Mouse (Mus musculus): ENCODE data around the gene Gm10337. TPM values are rescaled to one million over a fixed set of nuclear protein-coding genes. Genes with fewer than 3 reads are reported as not detected.

Gene Gm10337
- total and polyA plus RNA-seq, 3 experiments = not detected

GRCm38 (mm10) chr15:102485853-102486252 lies 17.7 kb upstream of the Gm10337 start:
- Histone ChIP-seq H3K4me2 (ENCODE audit: insufficient read depth, low read depth, poor library complexity, severe bottlenecking) (no peak overlapping the region), H3K36me3 (replicated peaks in 1 of 2; ENCODE audit: control insufficient read depth in 1 of 2, insufficient read depth in 1 of 2, low read length in 1 of 2) (peaks cover 65 to 99% of the 10 kb centered on the region in 2 experiments), H3K27me3 (replicated peaks) (no peaks in the 10 kb centered on the region), H3K79me2 (replicated peaks; ENCODE audit: control insufficient read depth, extremely low read depth, insufficient read depth, poor library complexity, severe bottlenecking) (peaks cover 46% of the 10 kb centered on the region), H3K4me1 (ENCODE audit: control insufficient read depth in 1 of 2, insufficient read depth in 2 of 2) (peaks cover 0 to 9% of the 10 kb centered on the region in 2 experiments; a peak in 2 of 4 replicates), H3K9me3 (replicated peaks; ENCODE audit: low read length) (no peaks in the 10 kb centered on the region), H3K4me3 (replicated peaks in 1 of 3; ENCODE audit: low read depth in 2 of 3, low read length in 2 of 3, poor library complexity in 1 of 3) (no peak overlapping the region), H3K27ac (ENCODE audit: insufficient read depth, low read depth) (no peak overlapping the region), H3K9ac (ENCODE audit: insufficient read depth, low read depth) (no peak overlapping the region)
- no peak for DNase-seq (ENCODE audit: extremely low read depth)
- TF ChIP-seq NELFE (IDR thresholded peaks at IDR 0.05; ENCODE audit: low read depth, low read length) (no peak), IRF4 (IDR thresholded peaks at IDR 0.05; ENCODE audit: low read depth, low read length) (no peak), ZKSCAN1 (IDR thresholded peaks at IDR 0.05; ENCODE audit: borderline replicate concordance, low read depth, low read length) (no peak), EP300 (IDR thresholded peaks at IDR 0.05; ENCODE audit: low read length) (no peak), NRF1 (IDR thresholded peaks at IDR 0.05; ENCODE audit: low read depth, low read length) (no peak), CTCF (conservative IDR thresholded peaks at IDR 0.05 in 1 of 2, IDR thresholded peaks at IDR 0.05 in 1 of 2; ENCODE audit: low read depth in 2 of 2, low read length in 2 of 2) (no peak), MXI1 (IDR thresholded peaks at IDR 0.05; ENCODE audit: low read depth, low read length) (no peak), GABPA (IDR thresholded peaks at IDR 0.05; ENCODE audit: insufficient replicate concordance, low read depth, low read length) (no peak), ZNF384 (IDR thresholded peaks at IDR 0.05; ENCODE audit: low read depth, low read length) (no peak), ZMIZ1 (IDR thresholded peaks at IDR 0.05; ENCODE audit: low read depth, low read length) (no peak), RCOR1 (conservative IDR thresholded peaks at IDR 0.05; ENCODE audit: low read depth, low read length) (no peak), CHD1 (IDR thresholded peaks at IDR 0.05; ENCODE audit: low read depth, low read length) (no peak), MAFK (IDR thresholded peaks at IDR 0.05; ENCODE audit: insufficient replicate concordance, low read length) (no peak), ETS1 (conservative IDR thresholded peaks at IDR 0.05; ENCODE audit: low read depth, low read length) (no peak)
- in situ Hi-C loops (cut with MboI; ENCODE audit: low pct_ligation_motif_present, low pct_unique_long_range_greater_than_20kb, low sequenced_read_pairs) = no loop called here
- dilution Hi-C loops (cut with MboI; ENCODE audit: extremely low pct_ligation_motif_present, extremely low pct_unique_long_range_greater_than_20kb, low sequenced_read_pairs) = no loop called here

GRCm38 (mm10) chr15:102487664-102488063 lies 15.9 kb upstream of the Gm10337 start:
- peaks cover 66 to 99% of the 10 kb centered on the region in 2 experiments for H3K36me3 ChIP-seq (replicated peaks in 1 of 2; ENCODE audit: control insufficient read depth in 1 of 2, insufficient read depth in 1 of 2, low read length in 1 of 2)
- TF ChIP-seq TCF12 (IDR thresholded peaks at IDR 0.05; ENCODE audit: low read depth, low read length) (no peak), USF1 (IDR thresholded peaks at IDR 0.05; ENCODE audit: low read depth, low read length) (no peak), USF2 (conservative IDR thresholded peaks at IDR 0.05; ENCODE audit: low read depth, low read length) (no peak), TBP (conservative IDR thresholded peaks at IDR 0.05; ENCODE audit: low read depth, low read length) (no peak), KAT2A (IDR thresholded peaks at IDR 0.05; ENCODE audit: insufficient replicate concordance, low read length) (no peak), CTCF (conservative IDR thresholded peaks at IDR 0.05 in 1 of 2, IDR thresholded peaks at IDR 0.05 in 1 of 2; ENCODE audit: low read depth in 2 of 2, low read length in 2 of 2) (no peak), MAZ (IDR thresholded peaks at IDR 0.05; ENCODE audit: low read depth, low read length) (no peak), MAFK (IDR thresholded peaks at IDR 0.05; ENCODE audit: insufficient replicate concordance, low read length) (no peak), RCOR1 (conservative IDR thresholded peaks at IDR 0.05; ENCODE audit: low read depth, low read length) (no peak)
- in situ Hi-C loops (cut with MboI; ENCODE audit: low pct_ligation_motif_present, low pct_unique_long_range_greater_than_20kb, low sequenced_read_pairs) (no loop called here), dilution Hi-C loops (cut with MboI; ENCODE audit: extremely low pct_ligation_motif_present, extremely low pct_unique_long_range_greater_than_20kb, low sequenced_read_pairs) (no loop called here)
- no peaks in the 10 kb centered on the region for H3K9me3 ChIP-seq (replicated peaks; ENCODE audit: low read length)
- no peaks in the 10 kb centered on the region for H3K4me1 ChIP-seq (ENCODE audit: control insufficient read depth in 1 of 2, insufficient read depth in 2 of 2)
- peaks cover 36% of the 10 kb centered on the region for H3K79me2 ChIP-seq (replicated peaks; ENCODE audit: control insufficient read depth, extremely low read depth, insufficient read depth, poor library complexity, severe bottlenecking)
- no peak for DNase-seq (ENCODE audit: extremely low read depth)
- H3K4me3 ChIP-seq (replicated peaks in 1 of 3; ENCODE audit: low read depth in 2 of 3, low read length in 2 of 3, poor library complexity in 1 of 3) = no peak overlapping the region
- no peak overlapping the region for H3K9ac ChIP-seq (ENCODE audit: insufficient read depth, low read depth)
- no peak overlapping the region for H3K4me2 ChIP-seq (ENCODE audit: insufficient read depth, low read depth, poor library complexity, severe bottlenecking)
- no peaks in the 10 kb centered on the region for H3K27me3 ChIP-seq (replicated peaks)
- no peak overlapping the region for H3K27ac ChIP-seq (ENCODE audit: insufficient read depth, low read depth)

Data from CH12.LX (cell line).